Mouse (Mus musculus) heart, adult 18-20 months (tissue): ENCODE data around the gene Shcbp1. TPM values are rescaled to one million over a fixed set of nuclear protein-coding genes. Genes with fewer than 3 reads are reported as not detected.
"Not testable (repeated sequence)": the region's sequence is repeated elsewhere in the genome, so short reads cannot be mapped to it uniquely, and the experiment has no call there.

Source experiments
- DNase-seq, 2 experiments: peaks; one replicate each; pipeline ENCODE4 v3.0.0; 2021 to 2022; ENCODE audit warnings: mixed read lengths in 1 of 2
- long read RNA-seq, 2 experiments: library from polyadenylated mRNA; stranded (forward); transcript quantifications; one replicate each; pipeline ENCODE4 v2.0.0; 2021
- total RNA-seq, 2 experiments: library from RNA; stranded (reverse); gene quantifications; 2 replicates each; pipeline ENCODE4 v1.2.3; 2021

Shcbp1 gene
- under 1 TPM; 0.41 to 0.42 TPM for total RNA-seq
- long read RNA-seq, experiment 1, result 0 reads
- long read RNA-seq, experiment 2, result 0 reads

GRCm38 (mm10) chr8:4779254-4780055 lies at the start of gene Shcbp1:
TSS of gene Shcbp1 (minus strand) at chr8:4779567.
- DNase-seq, result peak; percentile 92 to 96

DNA sequence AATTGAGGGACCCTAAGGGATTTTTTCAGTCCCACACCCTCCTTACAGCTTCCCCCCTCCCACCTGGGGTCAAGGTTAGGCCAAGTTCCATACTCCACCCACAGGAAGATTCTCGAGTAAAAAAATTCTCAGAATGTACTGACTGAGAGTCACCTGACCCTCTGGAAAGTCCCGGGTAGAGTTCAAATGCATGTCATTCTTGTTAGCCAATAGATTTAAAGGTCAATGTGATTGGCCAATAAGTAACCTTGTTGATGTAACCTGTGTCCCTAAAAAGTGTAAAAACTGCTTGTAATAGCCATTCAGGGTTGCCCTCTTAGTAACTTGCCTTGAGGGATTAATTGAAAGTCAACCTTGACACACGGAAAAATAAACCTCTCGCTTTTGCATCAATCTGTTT lies 29.5 kb upstream of the Shcbp1 start:
- no peak for DNase-seq

- DNase-seq, result peak in 1 of 2 experiments; percentile 7
These were observed 21.3 kb upstream of the Shcbp1 start for GRCm38 (mm10) chr8:4800524-4801122.

DNA sequence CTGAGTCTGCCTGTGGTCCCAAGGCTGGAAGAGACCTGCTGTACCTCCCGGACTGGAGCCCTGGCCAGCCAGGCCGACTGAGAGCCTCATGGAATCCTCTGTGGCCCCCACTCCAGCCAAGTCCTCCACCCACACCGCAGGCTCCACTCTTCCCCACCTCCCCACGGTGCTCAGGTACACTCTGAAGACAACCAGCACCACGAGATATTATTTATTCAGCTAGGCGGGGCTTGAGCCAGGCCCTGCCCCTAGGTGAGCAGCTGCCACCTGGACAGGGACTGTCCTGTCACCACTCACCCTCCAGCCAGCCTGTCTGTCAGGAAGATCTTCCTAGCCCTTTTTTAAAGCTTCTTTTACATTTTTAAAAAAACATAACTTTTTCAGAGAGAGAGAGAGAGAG lies 1.1 kb downstream of the Shcbp1 start:
- no peak for DNase-seq

DNA sequence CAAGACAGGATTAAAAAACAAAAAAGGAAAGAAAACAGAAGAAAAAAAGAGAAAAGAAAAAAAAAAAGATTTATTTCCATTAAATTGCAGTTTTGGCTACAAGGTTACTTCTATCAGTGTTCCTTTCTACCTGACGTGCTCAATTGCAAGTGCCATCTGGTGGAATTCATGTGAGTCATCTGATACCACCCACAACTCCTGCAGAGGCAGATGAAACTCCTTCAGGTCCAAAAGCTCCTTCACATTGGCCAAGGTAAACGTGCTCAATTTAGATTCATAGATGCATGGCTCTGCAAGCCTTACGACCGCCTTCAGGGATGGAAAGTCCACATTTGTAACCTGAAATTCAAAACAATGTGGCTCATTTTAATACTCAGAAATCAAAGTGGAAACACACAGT lies 14.6 kb downstream of the Shcbp1 start:
- DNase-seq, result no peak

DNA sequence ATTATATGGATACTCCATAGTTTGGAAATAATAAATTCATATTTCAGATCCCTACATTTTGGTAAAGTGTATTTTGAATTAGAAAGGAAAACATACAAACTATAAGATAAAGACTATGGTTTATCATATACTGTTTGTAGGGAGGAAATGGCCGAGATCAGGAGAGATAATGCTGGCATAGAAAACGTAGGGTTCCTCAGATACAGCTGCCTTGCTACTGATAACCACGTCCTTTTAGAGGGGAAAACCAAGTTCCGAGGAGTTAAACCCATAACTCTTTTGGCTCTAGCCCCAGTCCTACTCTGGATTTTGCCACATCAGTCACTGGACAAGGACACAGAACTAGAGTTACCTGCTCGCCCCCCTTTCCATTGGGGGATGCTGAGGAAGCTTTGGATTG lies 26.3 kb downstream of the Shcbp1 start:
- no peak for DNase-seq

- DNase-seq, result no peak
These were observed 48.4 kb downstream of the Shcbp1 start for GRCm38 (mm10) chr8:4730942-4731341.

DNA sequence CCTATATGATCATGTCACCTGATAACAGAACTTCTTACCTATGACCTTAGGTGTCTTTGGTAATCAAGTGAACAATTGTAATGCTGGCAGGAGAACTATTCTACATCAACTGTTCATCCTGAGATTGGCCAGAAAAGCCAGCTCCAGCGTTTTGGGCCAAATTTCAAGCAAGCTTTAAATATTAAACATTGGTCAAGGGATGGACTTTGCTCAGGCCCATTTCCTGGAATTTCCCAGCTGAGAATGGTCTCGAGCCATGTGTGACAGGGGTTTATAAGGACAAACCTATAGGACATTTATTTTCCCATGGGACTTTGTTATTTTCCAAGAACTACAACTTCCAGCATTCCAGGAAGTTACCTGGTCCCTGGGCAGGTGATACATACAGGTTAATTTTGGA lies 63.8 kb downstream of the Shcbp1 start:
- DNase-seq, result no peak

DNA sequence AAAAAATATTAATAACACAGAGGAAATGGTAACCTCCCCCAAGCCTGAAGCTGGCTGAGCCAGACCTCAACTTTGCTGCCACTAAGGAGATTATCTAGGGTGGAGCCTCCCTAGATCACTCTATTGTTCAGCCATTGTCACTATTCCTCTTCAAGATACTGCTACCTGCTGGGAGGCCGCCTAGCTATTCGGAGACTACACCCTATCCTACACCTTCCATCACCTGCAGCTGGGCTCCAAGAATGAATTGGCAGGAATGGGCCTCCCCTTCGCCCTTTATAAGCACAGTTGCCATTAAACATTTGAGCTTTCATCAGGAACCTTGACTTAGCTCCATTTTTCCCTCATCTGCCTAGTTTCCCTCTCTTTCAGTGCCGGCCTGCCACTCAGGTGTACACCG lies 71.0 kb downstream of the Shcbp1 start:
- DNase-seq, result not testable (repeated sequence)

- DNase-seq, result not testable (repeated sequence)
These were observed 71.5 kb downstream of the Shcbp1 start for GRCm38 (mm10) chr8:4707916-4708315.

DNA sequence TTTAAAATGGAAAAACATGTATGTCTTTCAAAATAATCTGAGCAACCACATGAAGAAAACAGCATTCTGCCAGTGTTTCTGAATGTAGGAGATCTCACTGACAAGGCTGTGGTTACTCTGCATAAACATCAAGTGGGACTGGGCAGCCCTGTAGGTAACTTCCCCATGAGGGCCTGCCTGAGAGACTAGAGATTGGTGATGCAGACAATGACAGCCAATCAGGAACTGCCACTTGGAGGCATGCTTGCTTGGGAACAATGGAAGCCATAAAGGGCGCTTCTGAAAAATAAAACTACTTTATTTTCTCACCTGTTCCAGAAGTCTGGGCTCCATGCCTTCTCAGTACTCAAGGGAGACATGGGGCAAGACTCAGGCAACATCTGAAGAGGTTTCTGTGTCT lies 87.7 kb downstream of the Shcbp1 start:
- DNase-seq, result no peak

Other genes with a start within 250 kb of the Shcbp1 start
- 1 to 10 TPM; 7.7 to 8.3 TPM for gene Zfp958, start 166.4 kb downstream of the Shcbp1 start, total RNA-seq